Mouse (Mus musculus): ENCODE results near the gene Luzp2. TPM values are rescaled to one million over a fixed set of nuclear protein-coding genes. Genes with fewer than 3 reads are reported as not detected.

Gene Luzp2
- 1 to 10 TPM; 1.4 to 1.6 TPM for total RNA-seq (2021)
- long read RNA-seq, experiment 1 = 0 reads
- long read RNA-seq, experiment 2 = 0 reads

GRCm38 (mm10) chr7:54835372-54835851, at the start of gene Luzp2:
TSS of gene Luzp2 (plus strand) at chr7:54835498.
- DNase-seq = peak; percentile 3

GRCm38 (mm10) chr7:54787456-54787855, 47.8 kb upstream of the Luzp2 start:
- DNase-seq = no peak

- no peak for DNase-seq
Measured at GRCm38 (mm10) chr7:54818606-54819005, 16.7 kb upstream of the Luzp2 start.

- DNase-seq = no peak
Measured at GRCm38 (mm10) chr7:54828751-54829150, 6.5 kb upstream of the Luzp2 start.

- DNase-seq = no peak
Measured at GRCm38 (mm10) chr7:54835911-54836352, 634 bp downstream of the Luzp2 start.

GRCm38 (mm10) chr7:54836437-54836836, 1.1 kb downstream of the Luzp2 start:
- no peak for DNase-seq

GRCm38 (mm10) chr7:54842807-54843335, 7.6 kb downstream of the Luzp2 start:
- DNase-seq = no peak

GRCm38 (mm10) chr7:54845875-54846691, 10.8 kb downstream of the Luzp2 start:
- DNase-seq = no peak

- DNase-seq = no peak
Measured at GRCm38 (mm10) chr7:54846692-54847020, 11.4 kb downstream of the Luzp2 start.

GRCm38 (mm10) chr7:54852860-54853259, 17.6 kb downstream of the Luzp2 start:
- no peak for DNase-seq

- DNase-seq = no peak
Measured at GRCm38 (mm10) chr7:54861230-54861856, 26.0 kb downstream of the Luzp2 start.

GRCm38 (mm10) chr7:54878928-54879644, 43.8 kb downstream of the Luzp2 start:
- no peak for DNase-seq

GRCm38 (mm10) chr7:54893709-54894627, 58.7 kb downstream of the Luzp2 start:
- no peak for DNase-seq

GRCm38 (mm10) chr7:54898589-54898988, 63.3 kb downstream of the Luzp2 start:
- no peak for DNase-seq

GRCm38 (mm10) chr7:54909958-54910357, 74.7 kb downstream of the Luzp2 start:
- DNase-seq = no peak

GRCm38 (mm10) chr7:54914030-54914429, 78.7 kb downstream of the Luzp2 start:
- DNase-seq = no peak

- no peak for DNase-seq
Measured at GRCm38 (mm10) chr7:54921991-54922390, 86.7 kb downstream of the Luzp2 start.

GRCm38 (mm10) chr7:54956759-54957158, 121.5 kb downstream of the Luzp2 start:
- DNase-seq = no peak

- DNase-seq = no peak
Measured at GRCm38 (mm10) chr7:54962678-54963077, 127.4 kb downstream of the Luzp2 start.

GRCm38 (mm10) chr7:54977372-54977771, 142.1 kb downstream of the Luzp2 start:
- DNase-seq = no peak

- DNase-seq = no peak
Measured at GRCm38 (mm10) chr7:54980585-54980984, 145.3 kb downstream of the Luzp2 start.
